Mouse (Mus musculus) adrenal gland, postnatal 0 days (tissue): ENCODE results near the gene Lyrm1. TPM values are rescaled to one million over a fixed set of nuclear protein-coding genes. Genes with fewer than 3 reads are reported as not detected.

Source experiments
- polyA plus RNA-seq: library from polyadenylated mRNA; unstranded; fragments of >200 nt; fragmentation: Nextera tagmentation; extraction: Ambion mirVana; gene quantifications from 2 replicates; pipeline ENCODE4 v1.2.1, GENCODE M21; 2015

Gene Lyrm1
- polyA plus RNA-seq = 11.8 and 13.8 TPM in 2 replicates

GRCm38 (mm10) chr7:119895639-119896512 is at the start of gene Lyrm1, which contains the start of gene Dcun1d3:
Gene Lyrm1, plus strand, starts transcription at chr7:119895861.
Gene Dcun1d3, minus strand, starts transcription at chr7:119896298.

Other genes starting within 250 kb of the Lyrm1 start
- not detected in 2 replicates for gene Acsm4, start 205.8 kb upstream of the Lyrm1 start, polyA plus RNA-seq
- 30.5 and 41.7 TPM in 2 replicates for gene Thumpd1, start 175.1 kb upstream of the Lyrm1 start, polyA plus RNA-seq
- gene Acsm3, start 134.9 kb upstream of the Lyrm1 start, polyA plus RNA-seq = 4.2 and 9.9 TPM in 2 replicates
- gene Rexo5, start 101.9 kb upstream of the Lyrm1 start, polyA plus RNA-seq = 7.3 and 10.2 TPM in 2 replicates
- 8.0 and 12.4 TPM in 2 replicates for gene Eri2, start 101.8 kb upstream of the Lyrm1 start, polyA plus RNA-seq
- 5.4 and 6.3 TPM in 2 replicates for gene Dcun1d3, start 437 bp downstream of the Lyrm1 start, polyA plus RNA-seq
- 0.07 TPM in 1 of 2 replicates, not detected in the other for gene Dnah3, start 199.4 kb downstream of the Lyrm1 start, polyA plus RNA-seq
- 93.4 and 175 TPM in 2 replicates for gene Tmem159, start 206.5 kb downstream of the Lyrm1 start, polyA plus RNA-seq
- gene Zp2, start 249.4 kb downstream of the Lyrm1 start, polyA plus RNA-seq = not detected in 2 replicates